Mouse (Mus musculus) bone marrow macrophage, adult 2 months (primary cell): ENCODE measurements around the gene Gpa33.

Experiments used
- CTCF ChIP-seq: IDR thresholded peaks from 2 replicates; pipeline ENCODE4 v1.5.1; 2012; ENCODE audit warnings: low read depth, mild to moderate bottlenecking, low read length, moderate library complexity
- POLR2A ChIP-seq: IDR thresholded peaks from 2 replicates; pipeline ENCODE4 v1.6.1; 2012; ENCODE audit warnings: mild to moderate bottlenecking, low read depth, low read length, borderline replicate concordance

DNA sequence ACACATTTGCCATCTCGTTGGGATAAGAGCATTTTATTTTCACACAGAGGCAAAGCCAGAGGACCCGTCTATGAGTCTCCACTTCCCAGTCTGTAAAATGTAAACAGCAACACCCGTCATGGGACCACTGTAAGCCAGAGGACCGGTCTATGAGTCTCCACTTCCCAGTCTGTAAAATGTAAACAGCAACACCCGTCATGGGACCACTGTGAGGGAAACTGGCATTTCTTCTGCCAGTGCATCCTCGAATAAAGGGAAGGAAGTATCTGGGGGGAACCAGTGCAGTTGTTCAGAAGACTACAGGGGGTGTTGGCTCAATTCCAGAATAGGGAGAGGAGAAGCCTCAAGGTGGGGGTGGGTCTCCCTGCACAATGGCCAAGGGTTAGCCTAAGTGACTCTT is 24.6 kb upstream of the Gpa33 start:
- no peak for TF ChIP-seq CTCF
- no peak for TF ChIP-seq POLR2A
